Mouse (Mus musculus): Measurements from ENCODE around the gene Mlycd. TPM values are rescaled to one million over a fixed set of nuclear protein-coding genes. Genes with fewer than 3 reads are reported as not detected.

Gene Mlycd
- polyA plus RNA-seq, 1 experiment, result 22.1 TPM

GRCm38 (mm10) chr8:119400122-119400671 is 5.5 kb downstream of the Mlycd start:
- Histone ChIP-seq H3K27ac (ENCODE audit: control insufficient read depth, insufficient read depth, low read length) (no peak overlapping the region), H3K36me3 (ENCODE audit: control insufficient read depth, insufficient read depth, low read length) (no peaks in the 10 kb centered on the region), H3K27me3 (ENCODE audit: control insufficient read depth, insufficient read depth, low read length) (no peaks in the 10 kb centered on the region), H3K4me1 (replicated peaks; ENCODE audit: control insufficient read depth, insufficient read depth, low read length) (peaks cover 5% of the 10 kb centered on the region), H3K4me3 (ENCODE audit: control insufficient read depth, insufficient read depth, low read length) (no peak overlapping the region)
- TF ChIP-seq CTCF (IDR thresholded peaks at IDR 0.05; ENCODE audit: borderline replicate concordance, control insufficient read depth, extremely low read depth, insufficient read depth, low read length, poor library complexity) (no peak), POLR2A (IDR thresholded peaks at IDR 0.05; ENCODE audit: control insufficient read depth, extremely low read depth, insufficient read depth, low read length, poor library complexity) (no peak)
- 96% methylated on average over 9 of the region's 9 CpGs for WGBS
- no peak for DNase-seq

GRCm38 (mm10) chr8:119400904-119401303 is 6.2 kb downstream of the Mlycd start:
- H3K36me3 ChIP-seq (ENCODE audit: control insufficient read depth, insufficient read depth, low read length), result no peaks in the 10 kb centered on the region
- DNase-seq, result no peak
- H3K4me3 ChIP-seq (ENCODE audit: control insufficient read depth, insufficient read depth, low read length), result no peak overlapping the region
- H3K27me3 ChIP-seq (ENCODE audit: control insufficient read depth, insufficient read depth, low read length), result no peaks in the 10 kb centered on the region
- no peak overlapping the region for H3K27ac ChIP-seq (ENCODE audit: control insufficient read depth, insufficient read depth, low read length)
- no peak for TF ChIP-seq CTCF (IDR thresholded peaks at IDR 0.05; ENCODE audit: borderline replicate concordance, control insufficient read depth, extremely low read depth, insufficient read depth, low read length, poor library complexity)
- TF ChIP-seq POLR2A (IDR thresholded peaks at IDR 0.05; ENCODE audit: control insufficient read depth, extremely low read depth, insufficient read depth, low read length, poor library complexity), result no peak
- no peaks in the 10 kb centered on the region for H3K4me1 ChIP-seq (replicated peaks; ENCODE audit: control insufficient read depth, insufficient read depth, low read length)
- 96% methylated on average over 3 of the region's 3 CpGs for WGBS

- H3K4me1 ChIP-seq (replicated peaks; ENCODE audit: control insufficient read depth, insufficient read depth, low read length), result no peaks in the 10 kb centered on the region
- WGBS, result 87% methylated on average over 10 of the region's 10 CpGs
- no peak for DNase-seq
- TF ChIP-seq CTCF (IDR thresholded peaks at IDR 0.05; ENCODE audit: borderline replicate concordance, control insufficient read depth, extremely low read depth, insufficient read depth, low read length, poor library complexity) (no peak), POLR2A (IDR thresholded peaks at IDR 0.05; ENCODE audit: control insufficient read depth, extremely low read depth, insufficient read depth, low read length, poor library complexity) (no peak)
- no peak overlapping the region for H3K27ac ChIP-seq (ENCODE audit: control insufficient read depth, insufficient read depth, low read length)
- no peaks in the 10 kb centered on the region for H3K27me3 ChIP-seq (ENCODE audit: control insufficient read depth, insufficient read depth, low read length)
- no peak overlapping the region for H3K4me3 ChIP-seq (ENCODE audit: control insufficient read depth, insufficient read depth, low read length)
- no peaks in the 10 kb centered on the region for H3K36me3 ChIP-seq (ENCODE audit: control insufficient read depth, insufficient read depth, low read length)
Observed at GRCm38 (mm10) chr8:119403912-119404311, 9.2 kb downstream of the Mlycd start.

- WGBS, result 95% methylated on average over 5 of the region's 5 CpGs
- Histone ChIP-seq H3K36me3 (ENCODE audit: control insufficient read depth, insufficient read depth, low read length) (no peaks in the 10 kb centered on the region), H3K27me3 (ENCODE audit: control insufficient read depth, insufficient read depth, low read length) (no peaks in the 10 kb centered on the region), H3K4me3 (ENCODE audit: control insufficient read depth, insufficient read depth, low read length) (no peak overlapping the region), H3K27ac (ENCODE audit: control insufficient read depth, insufficient read depth, low read length) (no peak overlapping the region), H3K4me1 (replicated peaks; ENCODE audit: control insufficient read depth, insufficient read depth, low read length) (no peaks in the 10 kb centered on the region)
- TF ChIP-seq POLR2A (IDR thresholded peaks at IDR 0.05; ENCODE audit: control insufficient read depth, extremely low read depth, insufficient read depth, low read length, poor library complexity) (no peak), CTCF (IDR thresholded peaks at IDR 0.05; ENCODE audit: borderline replicate concordance, control insufficient read depth, extremely low read depth, insufficient read depth, low read length, poor library complexity) (no peak)
- DNase-seq, result no peak
Observed at GRCm38 (mm10) chr8:119404648-119405047, 10.0 kb downstream of the Mlycd start.

GRCm38 (mm10) chr8:119408311-119408710 is 13.6 kb downstream of the Mlycd start:
- Histone ChIP-seq H3K27ac (ENCODE audit: control insufficient read depth, insufficient read depth, low read length) (no peak overlapping the region), H3K4me3 (ENCODE audit: control insufficient read depth, insufficient read depth, low read length) (no peak overlapping the region), H3K36me3 (ENCODE audit: control insufficient read depth, insufficient read depth, low read length) (no peaks in the 10 kb centered on the region), H3K27me3 (ENCODE audit: control insufficient read depth, insufficient read depth, low read length) (no peaks in the 10 kb centered on the region), H3K4me1 (replicated peaks; ENCODE audit: control insufficient read depth, insufficient read depth, low read length) (peaks cover 4% of the 10 kb centered on the region)
- DNase-seq, result no peak
- 98% methylated on average over 8 of the region's 8 CpGs for WGBS
- no peak for TF ChIP-seq CTCF (IDR thresholded peaks at IDR 0.05; ENCODE audit: borderline replicate concordance, control insufficient read depth, extremely low read depth, insufficient read depth, low read length, poor library complexity)
- TF ChIP-seq POLR2A (IDR thresholded peaks at IDR 0.05; ENCODE audit: control insufficient read depth, extremely low read depth, insufficient read depth, low read length, poor library complexity), result no peak

GRCm38 (mm10) chr8:119412037-119412734 is 17.5 kb downstream of the Mlycd start:
- Histone ChIP-seq H3K27ac (ENCODE audit: control insufficient read depth, insufficient read depth, low read length) (no peak overlapping the region), H3K27me3 (ENCODE audit: control insufficient read depth, insufficient read depth, low read length) (no peaks in the 10 kb centered on the region), H3K4me1 (replicated peaks; ENCODE audit: control insufficient read depth, insufficient read depth, low read length) (peaks cover 20% of the 10 kb centered on the region), H3K36me3 (ENCODE audit: control insufficient read depth, insufficient read depth, low read length) (no peaks in the 10 kb centered on the region), H3K4me3 (ENCODE audit: control insufficient read depth, insufficient read depth, low read length) (no peak overlapping the region)
- TF ChIP-seq POLR2A (IDR thresholded peaks at IDR 0.05; ENCODE audit: control insufficient read depth, extremely low read depth, insufficient read depth, low read length, poor library complexity) (no peak), CTCF (IDR thresholded peaks at IDR 0.05; ENCODE audit: borderline replicate concordance, control insufficient read depth, extremely low read depth, insufficient read depth, low read length, poor library complexity) (no peak)
- DNase-seq, result no peak
- WGBS, result 61% methylated on average over 10 of the region's 10 CpGs

All from thymus, adult 2 months (tissue).